Mouse (Mus musculus) c-Kit-positive CD71-negative TER-119-negative erythroid progenitor cells, embryonic 14.5 days (primary cell): Measurements from ENCODE around the gene Gm11639.

Source experiments
- DNase-seq: peaks from one replicate; pipeline ENCODE4 v3.0.0-alpha.2; 2013; ENCODE audit warnings: low read depth

Gm11639 gene

DNA sequence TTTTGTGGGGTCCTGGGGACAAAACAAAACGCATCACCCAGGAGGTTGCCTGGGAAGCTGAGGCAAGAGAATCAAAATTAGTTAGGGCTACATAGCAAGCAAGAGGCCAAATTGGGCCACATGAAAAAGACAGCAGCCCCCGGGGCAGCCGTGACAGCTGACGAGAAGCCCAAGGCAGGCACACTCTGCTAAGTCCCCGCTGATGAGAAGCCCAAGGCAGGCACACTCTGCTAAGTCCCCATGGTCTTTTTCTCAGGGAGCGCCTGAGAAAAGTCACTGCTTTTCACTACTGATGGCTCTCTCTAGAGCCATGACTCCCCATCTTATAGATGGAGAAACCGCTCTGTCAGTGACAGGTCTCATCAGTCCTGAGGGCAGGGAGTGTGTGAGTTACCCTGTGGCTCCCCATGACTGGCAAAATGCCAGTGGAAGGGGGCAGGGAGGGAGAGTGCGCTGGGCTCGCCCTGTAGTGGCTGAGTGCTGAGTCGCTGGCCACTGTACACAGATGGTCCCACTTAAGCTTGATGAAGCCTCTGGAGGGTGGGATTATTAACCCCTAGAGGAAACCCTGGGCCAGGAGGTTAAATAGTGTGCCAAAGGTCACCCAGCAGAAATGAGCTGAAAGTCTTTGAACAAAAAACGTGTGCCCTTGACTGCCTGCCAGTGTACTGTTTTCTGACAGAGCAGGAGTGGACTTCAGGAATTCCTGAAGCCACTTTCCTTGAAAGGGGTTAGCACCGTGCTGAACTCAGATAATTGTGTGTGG, 467.7 kb downstream of the Gm11639 start:
- no peak for DNase-seq

DNA sequence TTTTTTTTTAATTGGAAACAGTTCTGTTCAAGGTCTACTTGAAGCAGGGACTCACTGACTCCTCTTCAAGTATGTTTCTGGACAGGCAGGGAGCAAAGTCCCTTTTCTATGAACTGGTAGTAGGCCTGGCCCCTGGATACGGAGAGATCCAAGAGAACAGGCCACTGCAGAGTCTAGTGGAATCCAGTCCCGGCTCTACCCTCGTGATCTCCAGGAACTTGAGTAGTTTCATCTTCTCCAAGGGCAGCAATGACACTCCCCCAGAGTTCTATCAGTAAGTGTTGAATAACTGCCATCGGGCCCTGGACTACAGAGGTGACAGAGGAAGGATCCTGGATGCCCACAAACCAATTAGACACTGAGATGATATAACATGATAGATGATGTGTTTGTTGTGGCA, 470.4 kb downstream of the Gm11639 start:
- no peak for DNase-seq

DNA sequence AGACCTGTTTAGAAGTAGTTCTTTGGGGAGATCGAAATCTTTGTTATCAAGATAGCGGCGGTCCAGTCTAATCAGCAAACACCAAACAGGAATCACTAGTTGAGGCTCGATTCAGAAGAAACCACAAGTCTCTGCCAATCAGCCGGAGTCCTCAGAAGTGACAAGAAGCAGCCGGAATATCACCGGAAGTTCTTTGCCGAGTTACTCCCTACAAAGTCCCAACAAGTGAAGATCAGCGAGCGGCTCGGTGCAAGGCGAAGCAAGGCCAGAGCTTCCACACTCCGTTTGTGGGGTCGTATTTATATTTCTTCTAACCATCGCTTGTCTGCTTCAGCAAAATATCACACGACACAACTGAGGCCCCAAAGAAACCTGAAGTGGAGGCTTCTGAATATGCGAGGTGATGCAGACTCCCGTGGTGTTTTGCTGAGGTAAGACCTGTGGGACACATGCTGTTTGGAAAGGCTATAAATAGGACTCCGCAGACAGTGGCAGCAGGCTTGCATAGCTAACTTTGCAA, 471.3 kb downstream of the Gm11639 start:
- no peak for DNase-seq

DNA sequence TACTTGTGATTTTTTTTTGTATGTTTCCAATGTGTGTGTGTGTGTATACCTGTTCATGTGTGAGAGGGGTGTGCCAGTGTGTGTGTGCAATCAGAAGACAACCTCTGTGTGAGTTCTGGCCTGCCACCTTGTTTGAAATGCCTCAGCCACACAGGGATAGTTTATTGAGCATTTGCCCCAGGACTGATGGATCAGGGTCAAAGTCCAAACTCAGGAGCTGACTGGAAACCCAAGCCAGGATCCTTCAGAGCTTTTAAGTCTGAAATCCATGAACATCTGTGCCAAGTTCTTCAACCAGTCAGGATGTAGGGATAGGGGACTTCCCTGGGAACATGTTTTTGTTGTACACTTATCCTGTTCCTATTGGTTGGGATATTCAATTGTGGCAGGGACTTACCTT, 472.5 kb downstream of the Gm11639 start:
- DNase-seq: no peak

DNA sequence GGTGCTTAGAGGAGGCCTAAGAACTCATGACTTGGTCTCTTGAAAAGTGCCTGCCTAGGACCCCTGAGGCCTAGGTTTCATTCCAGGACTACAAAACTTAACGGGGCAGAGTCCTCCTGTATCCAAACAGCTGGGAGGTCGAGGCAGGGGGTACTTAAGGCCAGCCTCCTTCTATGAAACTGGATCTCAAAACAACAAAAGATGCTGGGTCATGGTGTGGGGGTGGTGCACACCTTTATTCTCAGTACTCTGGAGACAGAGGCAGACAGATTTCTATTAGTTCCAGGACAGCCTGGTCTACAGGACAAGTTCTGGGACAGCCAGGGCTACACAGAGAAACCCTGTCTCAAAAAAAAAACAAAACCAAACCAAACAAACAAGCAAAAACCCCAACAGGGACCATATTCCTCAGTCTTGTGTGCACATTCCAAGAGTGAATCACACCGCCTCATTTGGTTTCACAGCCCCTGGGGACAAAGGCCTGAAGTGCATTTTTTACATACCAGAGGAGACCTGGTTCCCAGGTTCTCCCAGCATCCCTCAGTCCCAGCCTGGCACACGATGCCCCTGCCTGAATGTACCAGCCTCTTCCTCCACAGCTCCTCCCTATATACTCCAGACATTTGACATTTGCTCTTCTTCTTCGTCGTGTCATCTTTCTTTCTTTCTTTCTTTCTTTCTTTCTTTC, 474.3 kb downstream of the Gm11639 start:
- DNase-seq: no peak

DNA sequence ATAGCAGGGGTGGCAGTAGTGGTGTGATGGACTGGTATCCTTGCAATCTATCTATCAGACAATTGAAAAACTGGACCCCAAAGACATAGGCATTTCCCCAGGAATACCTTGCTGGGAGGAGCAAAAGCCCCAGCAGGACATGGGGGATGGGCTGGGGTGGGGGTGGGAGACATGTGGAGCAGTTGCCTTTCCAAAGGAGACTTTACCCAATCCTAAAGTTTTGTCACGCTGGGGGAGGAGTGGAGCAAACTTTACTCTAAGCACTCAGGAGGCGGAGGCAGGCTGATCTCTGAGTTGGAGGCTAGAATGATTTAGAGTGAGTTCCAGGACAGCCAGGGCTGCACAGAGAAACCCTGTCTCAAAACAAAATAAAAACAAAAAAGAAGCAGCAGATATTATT, 475.9 kb downstream of the Gm11639 start:
- DNase-seq: no peak

DNA sequence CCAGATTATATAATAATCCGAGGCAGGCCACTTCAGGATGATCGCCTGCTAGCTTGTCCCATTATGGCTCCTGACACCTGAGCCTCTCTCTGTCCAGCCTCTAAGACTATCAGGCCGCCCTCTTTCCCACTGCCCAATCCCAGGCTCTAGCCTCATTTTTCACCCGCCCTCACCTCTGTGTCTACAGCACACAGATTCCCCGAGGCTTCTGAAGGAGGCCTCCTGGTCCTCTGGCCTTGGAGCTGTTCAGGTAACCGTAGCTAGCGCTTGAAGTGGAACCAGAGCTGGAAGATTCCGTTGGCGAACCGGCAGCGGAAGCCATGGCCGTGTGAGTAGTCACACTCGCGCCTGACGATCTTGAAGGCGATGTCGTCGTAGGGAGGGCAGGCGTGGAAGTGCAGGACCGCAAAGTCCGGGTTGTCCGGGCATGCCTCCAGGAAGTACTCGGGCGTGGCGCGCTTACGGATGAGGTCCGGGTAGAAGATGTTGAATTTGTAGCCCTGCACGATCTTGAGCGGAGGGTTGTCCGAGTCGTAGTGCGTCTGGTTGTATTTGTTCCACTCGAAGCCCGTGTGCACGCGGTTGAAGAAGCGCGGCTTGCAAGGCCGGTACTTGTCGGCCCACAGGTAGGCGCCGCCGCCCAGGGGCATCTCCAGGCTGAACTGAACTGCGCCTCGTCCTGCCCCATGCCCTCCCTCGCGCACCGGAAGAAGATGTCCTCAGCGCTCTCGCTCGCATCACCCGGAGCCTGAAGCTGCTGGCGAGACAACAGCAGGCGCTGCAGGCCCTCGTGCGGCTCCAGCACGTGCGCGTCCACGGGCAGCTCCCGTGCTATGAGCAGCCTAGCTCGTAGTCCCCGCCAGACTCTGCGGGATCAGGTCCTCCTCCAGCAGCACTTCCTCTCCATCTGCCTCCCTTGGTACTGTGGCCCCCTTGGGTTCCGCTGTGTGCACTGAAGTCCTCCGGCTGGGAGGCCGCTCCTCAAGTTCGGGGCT, 479.3 kb downstream of the Gm11639 start:
- DNase-seq: no peak

DNA sequence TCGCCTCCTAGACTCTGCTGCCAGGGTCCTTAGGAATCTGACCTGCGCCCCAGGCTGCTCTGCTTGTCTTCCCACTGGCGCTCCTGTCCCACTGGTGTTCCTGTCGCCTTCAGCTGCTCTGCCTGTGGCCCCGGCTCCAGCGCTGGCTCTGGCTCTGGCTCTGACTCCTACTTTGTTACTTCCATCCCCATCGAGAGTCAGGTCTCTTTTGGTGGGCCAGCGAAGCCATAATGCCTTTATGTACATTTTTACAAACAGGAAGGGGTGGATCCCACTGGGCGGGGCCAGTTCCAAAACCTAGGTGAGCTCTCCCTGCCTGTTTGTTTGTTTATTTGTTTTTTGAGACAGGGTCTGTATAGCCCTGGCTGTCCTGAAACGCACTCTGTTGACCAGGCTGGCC, 481.3 kb downstream of the Gm11639 start:
- no peak for DNase-seq
